Mouse (Mus musculus) adrenal gland, postnatal 10 days (tissue): ENCODE data around the gene Gm5447. TPM values are rescaled to one million over a fixed set of nuclear protein-coding genes. Genes with fewer than 3 reads are reported as not detected.

ENCODE experiments used
- DNase-seq: peaks from one replicate; pipeline ENCODE4 v3.0.0; 2021; ENCODE audit warnings: mixed read lengths
- long read RNA-seq, 2 experiments: library from polyadenylated mRNA; stranded (forward); transcript quantifications; one replicate each; pipeline ENCODE4 v2.0.0; 2021
- total RNA-seq, 2 experiments: library from RNA; stranded (reverse); gene quantifications; 2 replicates each; pipeline ENCODE4 v1.2.3; 2021

Gene Gm5447
- under 1 TPM in 1 of 2 experiments, not detected in 1; 0.15 TPM for total RNA-seq
- long read RNA-seq, experiment 1, result 0 reads
- long read RNA-seq, experiment 2, result 0 reads

- peak; percentile 92 for DNase-seq
These were observed at the start of gene Gm5447, which contains the start of gene Exoc2 for GRCm38 (mm10) chr13:30973501-30974246. TSS of gene Gm5447 (plus strand) at chr13:30974204. TSS of gene Exoc2 (minus strand) at chr13:30974093.

DNA sequence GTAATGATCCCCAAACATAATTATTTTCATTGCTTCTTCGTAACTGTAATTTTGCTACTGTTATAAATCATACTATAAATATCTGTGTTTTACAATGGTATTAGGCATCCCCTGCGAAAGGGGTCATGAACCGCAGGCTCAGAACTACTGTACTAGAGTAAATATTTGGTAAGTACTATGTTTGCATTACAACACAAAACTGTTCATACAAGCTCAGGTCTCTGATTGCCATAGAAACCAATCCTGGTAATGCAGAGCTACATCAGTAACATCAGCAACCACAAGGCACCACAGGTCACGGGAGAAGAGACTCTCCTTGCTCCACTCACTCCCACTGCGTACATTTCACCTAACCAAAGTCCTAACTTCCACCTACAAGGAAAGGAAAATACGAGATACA lies 49.7 kb upstream of the Gm5447 start:
- DNase-seq, result no peak

DNA sequence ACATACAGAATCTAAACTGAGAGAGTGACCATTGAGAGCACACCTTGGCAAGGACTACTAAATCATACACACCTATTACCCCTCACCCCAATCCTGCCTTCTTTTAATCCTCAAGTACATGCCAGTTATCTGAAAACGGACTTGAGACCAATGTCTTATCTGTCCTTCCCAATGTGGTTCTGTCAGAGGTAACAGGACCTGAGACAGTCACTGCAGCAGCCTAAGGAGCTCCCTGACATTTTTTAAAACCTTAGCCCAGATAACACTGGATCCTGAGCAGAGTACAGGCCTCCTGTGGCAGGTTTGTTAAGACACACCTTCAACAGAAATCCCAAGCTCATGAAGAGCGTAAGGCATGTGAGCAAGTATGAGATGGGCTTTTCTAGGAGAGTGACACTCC lies 44.9 kb upstream of the Gm5447 start:
- no peak for DNase-seq

- no peak for DNase-seq
These were observed 42.4 kb upstream of the Gm5447 start for GRCm38 (mm10) chr13:30931613-30932012.

DNA sequence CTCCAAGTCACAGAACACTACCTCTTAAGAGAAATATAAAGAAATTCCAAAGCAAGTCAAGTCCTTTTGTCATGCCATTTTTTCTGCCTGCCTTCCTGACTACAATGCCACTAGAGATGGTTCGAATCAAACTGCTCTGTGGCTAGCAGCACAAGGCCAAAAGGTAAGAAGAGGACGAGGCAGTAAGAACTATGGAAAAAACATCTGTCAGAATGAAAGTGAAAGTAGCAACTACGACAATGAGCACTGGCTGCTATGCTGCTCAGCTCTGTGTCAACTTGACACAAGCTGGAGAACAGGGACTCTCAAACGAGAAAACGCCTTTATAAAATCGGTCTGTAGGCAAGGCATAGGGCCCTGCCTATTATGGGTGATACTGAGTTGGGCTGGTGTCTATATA lies 41.0 kb upstream of the Gm5447 start:
- no peak for DNase-seq

- DNase-seq, result no peak
These were observed 28.2 kb upstream of the Gm5447 start for GRCm38 (mm10) chr13:30945788-30946187.

DNA sequence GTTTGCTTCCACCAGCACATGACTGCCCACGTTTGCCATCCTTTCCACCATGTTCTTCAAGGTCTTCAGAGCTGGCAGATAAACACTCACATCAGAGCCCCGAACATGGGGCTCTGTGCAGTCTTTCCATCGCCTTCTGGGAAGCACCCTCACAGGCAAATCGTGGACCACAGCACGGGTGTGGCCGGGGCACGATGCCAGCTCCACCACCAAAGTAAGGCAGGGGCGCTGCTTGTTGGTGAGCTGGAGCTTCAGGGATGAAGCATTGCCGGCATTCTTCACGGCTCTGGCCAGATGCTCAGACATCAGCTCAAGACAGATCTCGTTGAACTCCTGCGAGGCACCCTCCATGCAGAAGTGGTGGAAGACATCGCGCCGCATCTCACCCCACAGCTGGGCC lies 26.9 kb upstream of the Gm5447 start:
- no peak for DNase-seq

DNA sequence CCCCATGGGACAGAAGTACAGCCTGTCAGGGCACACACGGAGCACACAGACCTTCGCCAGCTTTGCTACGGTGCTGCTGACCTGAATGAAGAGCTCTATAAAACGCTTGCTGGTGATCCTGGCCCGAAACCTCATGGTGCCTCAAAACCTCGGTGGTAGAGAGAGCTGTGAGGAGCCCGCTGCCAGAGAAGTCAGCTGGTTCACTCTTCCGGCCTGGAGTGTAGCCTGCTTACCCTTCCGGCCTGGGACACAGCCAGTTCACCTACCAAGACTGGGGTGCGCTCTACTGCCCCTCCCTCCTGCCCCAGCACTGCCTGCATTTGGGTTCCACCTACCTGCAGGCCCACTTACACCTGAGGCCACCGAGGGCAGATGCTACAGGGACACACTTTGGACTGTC lies 26.5 kb upstream of the Gm5447 start, which contains the start of gene Hus1b:
Gene Hus1b (minus strand): TSS at position 220 of the 400 bp plus-strand sequence.
- DNase-seq, result no peak

- DNase-seq, result no peak
These were observed 24.8 kb upstream of the Gm5447 start for GRCm38 (mm10) chr13:30949181-30949580.

GRCm38 (mm10) chr13:30952044-30952443 lies 22.0 kb upstream of the Gm5447 start:
- no peak for DNase-seq

DNA sequence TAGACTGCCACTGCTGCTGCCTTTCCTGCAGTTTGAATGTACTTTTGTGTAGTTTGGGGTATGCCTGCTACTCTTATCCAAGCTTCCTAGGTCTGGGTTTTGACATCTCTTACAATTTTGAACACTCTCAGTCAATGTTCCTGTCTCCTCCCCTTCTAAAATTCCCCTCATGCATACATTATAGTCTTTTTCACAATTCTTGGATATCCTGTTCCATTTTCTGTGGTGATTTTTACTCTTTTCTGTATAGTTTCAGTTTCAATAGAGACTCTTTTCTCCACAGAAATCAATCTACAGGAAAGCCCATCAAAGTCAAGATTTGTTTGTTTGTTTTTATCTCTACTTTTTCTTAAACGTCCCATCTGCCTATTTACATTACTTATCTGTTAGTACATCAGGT lies 20.4 kb upstream of the Gm5447 start:
- no peak for DNase-seq

DNA sequence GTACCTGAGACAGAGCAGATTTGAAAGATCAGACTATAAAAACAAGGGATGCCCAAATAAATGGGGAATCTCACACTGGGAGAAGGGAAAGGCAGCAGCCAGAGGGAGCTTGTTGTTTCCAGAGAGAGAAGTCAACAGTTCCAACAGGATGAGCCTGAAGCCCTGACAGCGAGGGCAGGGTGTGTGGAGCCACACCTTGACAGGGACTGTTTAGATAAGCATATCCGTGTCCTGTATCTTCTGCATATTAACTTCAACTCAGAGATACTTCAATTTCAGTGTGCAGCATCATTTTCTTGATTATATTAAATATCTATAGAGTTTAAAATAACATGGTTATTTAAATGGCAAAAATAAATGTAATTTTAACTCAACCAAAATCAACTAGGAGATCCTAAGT lies 13.3 kb upstream of the Gm5447 start:
- DNase-seq, result no peak

DNA sequence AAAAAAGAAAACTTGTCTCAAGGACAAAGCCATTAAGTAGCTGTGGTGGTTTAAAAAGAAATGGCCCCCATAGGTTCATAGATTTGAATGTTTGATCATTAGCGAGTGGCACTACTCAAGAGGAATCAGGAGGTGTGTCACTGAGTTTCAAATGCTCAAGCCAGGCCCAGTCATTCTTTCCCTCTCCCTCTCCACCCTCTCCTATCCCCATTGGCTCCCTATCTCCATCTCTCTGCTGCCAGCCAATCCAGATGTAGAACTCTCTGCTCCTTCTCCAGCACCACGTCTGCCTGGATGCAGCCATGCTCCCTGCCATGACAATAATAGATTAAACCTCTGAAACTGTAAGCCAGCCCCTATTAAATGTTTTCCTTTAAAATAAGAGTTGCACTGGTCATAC lies 12.1 kb upstream of the Gm5447 start:
- DNase-seq, result no peak

DNA sequence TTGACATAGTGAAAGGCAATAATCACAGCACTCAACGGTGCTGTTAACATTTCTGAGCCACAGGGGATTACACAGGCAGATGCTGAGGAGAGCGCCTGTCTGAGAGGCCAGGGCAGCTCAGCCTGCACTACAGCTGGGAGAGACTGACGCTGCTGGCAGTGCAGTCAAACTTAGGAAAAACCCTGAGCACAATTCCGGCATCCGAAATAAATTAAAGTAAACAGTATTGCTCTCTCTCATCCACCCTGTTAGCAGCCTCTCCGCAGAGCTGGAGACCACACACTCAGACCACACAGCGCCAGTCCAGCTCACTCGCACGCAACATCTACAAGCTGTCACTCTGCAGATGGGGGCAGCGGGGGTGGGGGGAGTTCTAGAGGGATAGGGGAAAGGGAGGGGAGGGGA lies 7.5 kb upstream of the Gm5447 start:
- no peak for DNase-seq

- no peak for DNase-seq
These were observed 5.7 kb upstream of the Gm5447 start for GRCm38 (mm10) chr13:30968311-30968710.

DNA sequence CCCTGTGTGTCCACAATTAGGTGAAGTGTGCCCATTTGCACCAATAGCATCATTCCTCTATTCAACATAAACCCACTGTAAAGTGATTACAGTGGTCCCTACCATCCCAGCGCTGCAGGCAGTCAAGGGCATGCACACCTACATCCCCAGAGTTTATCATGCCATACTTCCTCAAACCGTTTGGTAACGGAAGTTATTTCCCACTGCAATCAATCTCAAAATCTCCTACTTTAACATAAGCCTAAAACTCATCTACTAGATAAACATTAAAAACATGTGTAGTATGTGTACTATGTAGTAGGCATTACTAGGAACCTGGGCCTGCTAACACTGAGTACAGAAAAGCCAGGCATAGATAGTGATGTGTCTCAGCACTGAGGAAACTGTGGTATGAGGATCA lies 3.0 kb upstream of the Gm5447 start:
- no peak for DNase-seq

GRCm38 (mm10) chr13:30972102-30972501 lies 1.9 kb upstream of the Gm5447 start:
- DNase-seq, result no peak

DNA sequence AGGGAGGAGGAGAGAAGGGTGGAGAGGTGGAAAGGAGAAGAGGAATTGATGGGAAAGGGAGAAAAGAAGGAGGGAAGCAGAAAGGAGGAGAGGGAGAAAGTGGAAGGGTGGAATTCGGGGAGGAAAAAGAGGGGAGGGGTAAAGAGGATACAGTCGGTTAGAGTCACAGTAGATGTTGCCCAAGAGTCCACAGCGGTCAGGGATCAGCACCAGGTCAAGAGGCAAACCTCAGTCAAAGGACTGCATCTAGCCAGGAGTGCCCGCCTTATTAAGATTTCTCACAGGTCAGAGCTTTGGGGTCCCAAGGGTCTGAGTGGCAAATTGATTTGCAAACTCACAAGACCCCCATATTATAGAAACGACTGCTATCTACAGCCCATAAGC lies 235 bp downstream of the Gm5447 start:
- DNase-seq, result peak; percentile 16

DNA sequence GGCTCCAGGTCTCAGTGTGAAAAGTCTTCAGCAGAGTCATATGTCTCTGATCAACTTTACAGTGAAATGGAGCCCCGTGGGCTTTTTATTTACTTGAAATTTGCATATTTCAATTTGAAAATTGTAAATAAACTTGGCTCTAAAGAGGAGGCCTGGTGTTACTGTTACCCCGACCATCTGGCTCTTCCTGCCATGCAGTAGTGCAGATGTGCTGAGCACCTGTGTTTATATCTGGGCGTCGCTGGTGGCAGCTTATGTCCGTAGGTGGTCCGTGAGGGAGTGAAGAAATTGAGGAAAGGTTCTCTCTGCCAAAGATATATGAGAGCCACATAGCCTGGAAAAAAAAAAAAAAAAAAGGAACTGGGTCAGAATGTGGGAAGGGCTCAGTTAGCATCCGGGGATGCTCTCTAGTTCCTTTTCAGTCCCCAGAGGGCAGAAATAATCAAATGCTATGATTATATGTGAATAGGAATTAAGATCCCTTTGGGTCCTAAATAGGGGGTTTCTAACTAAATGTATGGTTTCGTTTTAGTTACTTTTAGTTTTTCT lies 2.6 kb downstream of the Gm5447 start:
- no peak for DNase-seq

DNA sequence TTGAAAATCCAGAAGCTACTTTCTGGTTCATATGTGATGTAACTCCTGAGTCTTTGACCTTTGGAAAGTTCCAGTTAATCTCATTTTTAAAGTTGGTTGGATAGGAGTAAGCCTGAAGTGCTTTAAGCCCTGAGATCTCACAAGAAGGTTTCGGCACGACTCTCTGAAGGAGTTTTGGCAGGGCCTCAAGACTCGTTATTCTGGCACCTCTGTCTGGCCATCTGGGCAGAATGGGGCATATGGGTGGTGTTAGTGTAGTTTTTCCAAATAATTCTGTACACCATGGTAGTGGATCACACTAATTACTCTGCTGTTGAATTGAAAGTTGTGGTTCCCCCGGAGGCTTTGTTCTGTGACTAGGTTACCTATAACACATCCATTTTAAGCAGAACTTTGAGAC lies 4.2 kb downstream of the Gm5447 start:
- no peak for DNase-seq

- peak; percentile 66 for DNase-seq
These were observed 7.7 kb downstream of the Gm5447 start for GRCm38 (mm10) chr13:30981666-30982065.

- DNase-seq, result no peak
These were observed 11.2 kb downstream of the Gm5447 start for GRCm38 (mm10) chr13:30985275-30985597.

DNA sequence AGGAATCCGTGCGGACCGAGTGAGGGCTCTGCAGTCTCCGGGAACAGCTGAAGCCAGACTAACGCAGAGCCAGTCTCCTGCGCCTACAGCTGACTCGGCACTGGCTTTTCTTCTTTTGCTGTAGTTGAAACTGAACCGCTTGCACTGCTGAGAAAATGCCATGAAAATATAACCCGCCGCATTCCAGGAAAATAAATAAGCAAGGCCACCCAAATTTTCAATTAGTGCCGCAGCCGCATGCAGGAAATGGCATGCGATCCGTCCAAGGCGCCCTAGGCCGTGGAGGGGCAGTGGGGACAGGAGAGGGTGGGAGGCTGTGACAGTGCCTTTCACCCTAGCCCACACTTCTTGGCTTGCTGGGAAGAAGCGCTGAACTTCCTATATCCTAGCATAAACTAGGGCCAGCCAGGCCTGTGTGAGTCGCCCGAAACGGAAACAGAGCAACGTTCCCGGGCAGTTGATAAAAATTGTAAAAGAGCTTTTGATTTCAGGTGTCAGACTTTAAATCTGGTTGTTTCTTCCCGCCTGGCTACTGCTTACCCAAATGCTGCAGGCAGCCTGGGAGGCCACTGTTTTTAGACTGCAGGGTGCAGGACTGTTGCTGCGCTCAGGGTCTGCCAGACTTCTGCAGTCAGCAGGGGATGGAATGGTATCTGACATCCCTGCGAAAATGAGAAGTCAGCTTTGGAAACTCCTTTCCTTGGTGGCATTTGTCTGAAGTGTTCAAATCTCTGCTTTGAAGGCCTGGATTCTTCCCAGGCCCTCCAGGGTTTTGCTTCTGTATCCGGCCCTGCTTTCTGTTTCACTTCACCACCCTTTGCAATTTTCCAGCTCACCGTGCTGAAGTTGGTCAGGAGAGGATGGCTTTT lies 11.8 kb downstream of the Gm5447 start:
- peak; percentile 58 for DNase-seq
